Mouse (Mus musculus) left cerebral cortex, postnatal 14 days (tissue): ENCODE measurements around the gene Clic1. TPM values are rescaled to one million over a fixed set of nuclear protein-coding genes. Genes with fewer than 3 reads are reported as not detected.

Experiments used
- DNase-seq, 2 experiments: peaks; one replicate each; pipeline ENCODE4 v3.0.0; 2021 to 2022; ENCODE audit warnings: low spot score in 2 of 2, mixed read lengths in 1 of 2
- intact Hi-C: fragments of 180-260 bp; cut with DNase I; formaldehyde crosslinking; loops from one replicate; pipeline ENCODE4 v1.15.1; 2025
- total RNA-seq, 2 experiments: library from RNA; stranded (reverse); gene quantifications; 2 replicates each; pipeline ENCODE4 v1.2.3; 2021

The Clic1 gene
- total RNA-seq, 2 experiments from 2014 or later = 10.1 to 13.8 TPM

GRCm38 (mm10) chr17:35017706-35018030, 32.1 kb upstream of the Clic1 start:
- intact Hi-C loops = no loop called here
- DNase-seq = no peak

GRCm38 (mm10) chr17:35018171-35018570, 31.6 kb upstream of the Clic1 start:
- no peak for DNase-seq
- intact Hi-C loops = no loop called here

- intact Hi-C loops = loop anchor here (2.0 kb wide), 1 partner anchor 87 kb away; no protein-coding TSS in a partner anchor
- DNase-seq = no peak
Observed at GRCm38 (mm10) chr17:35019894-35020293, 29.9 kb upstream of the Clic1 start.

GRCm38 (mm10) chr17:35020551-35020950, 29.2 kb upstream of the Clic1 start:
- intact Hi-C loops = loop anchor here (2.0 kb wide), 1 partner anchor 86 kb away; no protein-coding TSS in a partner anchor
- DNase-seq = no peak

- intact Hi-C loops = loop anchor here (1.0 to 2.0 kb wide), 2 partner anchors 38 to 86 kb away; partner anchors contain the start of gene Ddah2
- peak; percentile 88 to 89 for DNase-seq
Observed at GRCm38 (mm10) chr17:35021163-35021808, 28.5 kb upstream of the Clic1 start.

GRCm38 (mm10) chr17:35021842-35022477, 27.8 kb upstream of the Clic1 start:
- intact Hi-C loops = loop anchor here (1.0 to 2.0 kb wide), 2 partner anchors 37 to 85 kb away; partner anchors contain the start of gene Ddah2
- DNase-seq = no peak

GRCm38 (mm10) chr17:35022541-35023060, 27.2 kb upstream of the Clic1 start:
- DNase-seq = no peak
- intact Hi-C loops = no loop called here

- no peak for DNase-seq
- intact Hi-C loops = no loop called here
Observed at GRCm38 (mm10) chr17:35023221-35023620, 26.5 kb upstream of the Clic1 start.

GRCm38 (mm10) chr17:35023756-35024155, 26.0 kb upstream of the Clic1 start:
- no peak for DNase-seq
- intact Hi-C loops = no loop called here

GRCm38 (mm10) chr17:35024261-35024660, 25.5 kb upstream of the Clic1 start:
- intact Hi-C loops = no loop called here
- no peak for DNase-seq

- intact Hi-C loops = no loop called here
- no peak for DNase-seq
Observed at GRCm38 (mm10) chr17:35024691-35025488, 24.9 kb upstream of the Clic1 start.

- DNase-seq = no peak
- intact Hi-C loops = no loop called here
Observed at GRCm38 (mm10) chr17:35026206-35026605, 23.6 kb upstream of the Clic1 start.

GRCm38 (mm10) chr17:35027277-35028068, 22.3 kb upstream of the Clic1 start, which contains the start of gene Sapcd1:
Gene Sapcd1, minus strand, starts transcription at chr17:35028016.
- DNase-seq = peak; percentile 41 to 60
- intact Hi-C loops = no loop called here

- intact Hi-C loops = no loop called here
- DNase-seq = no peak
Observed at GRCm38 (mm10) chr17:35028315-35028714, 21.5 kb upstream of the Clic1 start.

GRCm38 (mm10) chr17:35029691-35030532, 19.9 kb upstream of the Clic1 start:
- intact Hi-C loops = no loop called here
- DNase-seq = no peak

- DNase-seq = no peak
- intact Hi-C loops = no loop called here
Observed at GRCm38 (mm10) chr17:35031272-35031671, 18.5 kb upstream of the Clic1 start.

- intact Hi-C loops = no loop called here
- DNase-seq = no peak
Observed at GRCm38 (mm10) chr17:35031880-35032279, 17.9 kb upstream of the Clic1 start.

GRCm38 (mm10) chr17:35032323-35032870, 17.4 kb upstream of the Clic1 start:
- no peak for DNase-seq
- intact Hi-C loops = no loop called here
